41 mouse cellular contexts compared by ENCODE assay signal in genomic region chr9:7553536-7553935, GRCm38 (mm10). TPM values are rescaled to one million over a fixed set of nuclear protein-coding genes. Genes with fewer than 3 reads are reported as not detected.
A peak's percentile ranks its signal among the peaks of the same experiment; 100 is the strongest.
DNase-seq lines count a peak whose midpoint lies in the region; ATAC-seq lines count a peak whose summit lies in the region.
"Had no signal": no experiment of that assay in that cellular context is flagged by ENCODE, and none has a peak within 500 bp of the region (broad histone marks: within the 10 kb centered on the region; RNA-seq: fewer than 3 reads in every experiment).

No protein-coding gene starts in this region.

- intact Hi-C loops in heart, postnatal 36 days (cut with DNase I), result no loop called here

- no peaks in the 10 kb centered on the region for H3K9me3 ChIP-seq in midbrain, embryonic 13.5 days
- H3K9me3 ChIP-seq: heart, embryonic 10.5 days; heart, embryonic 15.5 days; hindbrain, embryonic 13.5 days; limb, embryonic 10.5 days; limb, embryonic 15.5 days; liver, embryonic 13.5 days; midbrain, embryonic 15.5 days; neural tube, embryonic 13.5 days; stomach, embryonic 15.5 days had no signal

- no peak overlapping the region for H3K4me2 ChIP-seq in midbrain, embryonic 13.5 days (replicated peaks)
- H3K4me2 ChIP-seq: heart, embryonic 15.5 days; hindbrain, embryonic 13.5 days; limb, embryonic 15.5 days; liver, embryonic 13.5 days; midbrain, embryonic 15.5 days; neural tube, embryonic 13.5 days; stomach, embryonic 15.5 days had no signal

- DNase-seq in heart, adult 11 months, result peak; percentile 60
- no peak for DNase-seq in heart, postnatal 36 days
- no peak for DNase-seq in left cerebral cortex, adult 9 months (ENCODE audit: low spot score in 2 of 2)
- no peak for DNase-seq in urinary bladder, postnatal 36 days (ENCODE audit: low spot score in 2 of 2)
- DNase-seq: adrenal gland, postnatal 14 days; cerebellum, adult 18-20 months; cerebellum, postnatal 10 days; forebrain, postnatal 0 days; gastrocnemius, postnatal 10 days; kidney, adult 2 months; kidney, postnatal 36 days; liver, embryonic 13.5 days; lung, adult 18-20 months; lung, postnatal 4 days; right cerebral cortex, postnatal 4 days; thymus, postnatal 25 days had no signal

- H3K27ac ChIP-seq in midbrain, embryonic 13.5 days, result no peak overlapping the region
- H3K27ac ChIP-seq: heart, embryonic 10.5 days; heart, embryonic 15.5 days; hindbrain, embryonic 13.5 days; limb, embryonic 10.5 days; limb, embryonic 15.5 days; liver, embryonic 13.5 days; midbrain, embryonic 15.5 days; neural tube, embryonic 13.5 days; stomach, embryonic 15.5 days had no signal

- H3K4me1 ChIP-seq in midbrain, embryonic 13.5 days (replicated peaks), result no peaks in the 10 kb centered on the region
- H3K4me1 ChIP-seq: heart, embryonic 10.5 days; heart, embryonic 15.5 days; hindbrain, embryonic 13.5 days; limb, embryonic 10.5 days; limb, embryonic 15.5 days; liver, embryonic 13.5 days; midbrain, embryonic 15.5 days; neural tube, embryonic 13.5 days; stomach, embryonic 15.5 days had no signal

- no peaks in the 10 kb centered on the region for H3K36me3 ChIP-seq in midbrain, embryonic 13.5 days
- H3K36me3 ChIP-seq: heart, embryonic 10.5 days; heart, embryonic 15.5 days; hindbrain, embryonic 13.5 days; limb, embryonic 10.5 days; limb, embryonic 15.5 days; liver, embryonic 13.5 days; midbrain, embryonic 15.5 days; neural tube, embryonic 13.5 days; stomach, embryonic 15.5 days had no signal

- no peaks in the 10 kb centered on the region for H3K27me3 ChIP-seq in midbrain, embryonic 13.5 days
- H3K27me3 ChIP-seq: heart, embryonic 15.5 days; hindbrain, embryonic 13.5 days; limb, embryonic 15.5 days; liver, embryonic 13.5 days; midbrain, embryonic 15.5 days; neural tube, embryonic 13.5 days; stomach, embryonic 15.5 days had no signal

- no peak overlapping the region for H3K9ac ChIP-seq in midbrain, embryonic 13.5 days (replicated peaks)
- H3K9ac ChIP-seq: forebrain, postnatal 0 days; heart, embryonic 15.5 days; hindbrain, embryonic 13.5 days; limb, embryonic 15.5 days; liver, embryonic 13.5 days; midbrain, embryonic 15.5 days; neural tube, embryonic 13.5 days; stomach, embryonic 15.5 days had no signal

- 91% methylated on average over 3 of the region's 3 CpGs for WGBS in midbrain, embryonic 13.5 days

- peak; percentile 89 for ATAC-seq in activated CD4-positive, CD25-positive, alpha-beta regulatory T cell, adult 4 months
- peak; percentile 94 for ATAC-seq in inflammation-experienced regulatory T-cells, adult 6 months
- no peak for ATAC-seq in frontal cortex, adult (ENCODE audit: low TSS enrichment)
- ATAC-seq in midbrain, embryonic 13.5 days, result no peak
- ATAC-seq: forebrain, postnatal 0 days; lung, postnatal 0 days; midbrain, embryonic 15.5 days had no signal

- no peak overlapping the region for H3K4me3 ChIP-seq in midbrain, embryonic 13.5 days (replicated peaks)
- H3K4me3 ChIP-seq: erythroblast, embryonic 14.5 days; heart, embryonic 10.5 days; heart, embryonic 15.5 days; hindbrain, embryonic 13.5 days; limb, embryonic 10.5 days; limb, embryonic 15.5 days; liver, embryonic 13.5 days; midbrain, embryonic 15.5 days; neural tube, embryonic 13.5 days; stomach, embryonic 15.5 days had no signal

RNA-seq across cellular contexts. Expression of gene Mmp8, which starts 4.7 kb away (rescaled TPM):
- under 1 TPM in 1 of 2 experiments, not detected in 1; 0.14 TPM for total RNA-seq in heart, postnatal 36 days (2021)
- under 1 TPM in 1 of 2 experiments, not detected in 1; 0.19 TPM for polyA plus RNA-seq in activated CD4-positive, CD25-positive, alpha-beta regulatory T cell, adult 4 months (2017; shearing (Covaris generic))
- polyA plus RNA-seq in inflammation-experienced regulatory T-cells, adult 6 months (2017; shearing (Covaris generic)), result not detected
- 0.07 and 0.13 TPM in 2 replicates for polyA plus RNA-seq in midbrain, embryonic 13.5 days (2015; fragmentation: Nextera tagmentation; extraction: Ambion mirVana)
- total RNA-seq: heart, postnatal 25 days; layer of hippocampus, adult 8-10 months; layer of hippocampus, postnatal 25 days; left cerebral cortex, adult 8-10 months had no signal
- polyA plus RNA-seq: C2C12; cortical plate, adult 2 months; erythroblast, embryonic 14.5 days; forebrain, embryonic 11.5 days; limb, embryonic 10.5 days had no signal

RNA-seq across cellular contexts. Expression of gene Mmp27, which starts 17.7 kb away (rescaled TPM):
- under 1 TPM in 1 of 2 experiments, not detected in 1; 0.22 TPM for total RNA-seq in heart, postnatal 36 days (2021)
- polyA plus RNA-seq in activated CD4-positive, CD25-positive, alpha-beta regulatory T cell, adult 4 months (2017; shearing (Covaris generic)), result not detected
- not detected for polyA plus RNA-seq in inflammation-experienced regulatory T-cells, adult 6 months (2017; shearing (Covaris generic))
- polyA plus RNA-seq in midbrain, embryonic 13.5 days (2015; fragmentation: Nextera tagmentation; extraction: Ambion mirVana), result not detected in 2 replicates
- total RNA-seq: forebrain, postnatal 0 days; heart, postnatal 25 days; layer of hippocampus, adult 8-10 months; layer of hippocampus, postnatal 25 days; left cerebral cortex, adult 8-10 months had no signal
- polyA plus RNA-seq: C2C12; cortical plate, adult 2 months; erythroblast, embryonic 14.5 days; forebrain, embryonic 11.5 days; forebrain, postnatal 0 days; heart, embryonic 10.5 days; heart, embryonic 15.5 days; hindbrain, embryonic 13.5 days; kidney, adult 2 months; kidney, embryonic 16.5 days; limb, embryonic 10.5 days; limb, embryonic 15.5 days; midbrain, embryonic 15.5 days; neural tube, embryonic 13.5 days had no signal

RNA-seq across cellular contexts. Expression of gene Mmp10, which starts 51.4 kb away (rescaled TPM):
- total RNA-seq in heart, postnatal 36 days (2021), result not detected
- polyA plus RNA-seq in activated CD4-positive, CD25-positive, alpha-beta regulatory T cell, adult 4 months (2017; shearing (Covaris generic)), result not detected
- under 1 TPM in 1 of 3 experiments, not detected in 2; 0.48 TPM for polyA plus RNA-seq in inflammation-experienced regulatory T-cells, adult 6 months (2017; shearing (Covaris generic))
- not detected in 2 replicates for polyA plus RNA-seq in midbrain, embryonic 13.5 days (2015; fragmentation: Nextera tagmentation; extraction: Ambion mirVana)
- total RNA-seq: adrenal gland, postnatal 14 days; forebrain, postnatal 0 days; gastrocnemius, postnatal 10 days; heart, postnatal 25 days; layer of hippocampus, adult 8-10 months; layer of hippocampus, postnatal 25 days; left cerebral cortex, adult 8-10 months had no signal
- polyA plus RNA-seq: cortical plate, adult 2 months; embryonic facial prominence, embryonic 14.5 days; erythroblast, embryonic 14.5 days; forebrain, embryonic 11.5 days; forebrain, postnatal 0 days; gonadal fat pad, adult 2 months; heart, embryonic 10.5 days; heart, embryonic 15.5 days; hindbrain, embryonic 13.5 days; kidney, adult 2 months; limb, embryonic 10.5 days; limb, embryonic 15.5 days; liver, embryonic 13.5 days; lung, postnatal 0 days; midbrain, embryonic 15.5 days; neural tube, embryonic 13.5 days; spleen, adult 2 months had no signal

Comparison
In these comparisons a context has a peak if more than half of its experiments do, and no peak if none do; other contexts are left out.
1. ATAC-seq: peak in activated CD4-positive, CD25-positive, alpha-beta regulatory T cell, adult 4 months (single experiment) and inflammation-experienced regulatory T-cells, adult 6 months (single experiment); none in frontal cortex, adult (single experiment) and midbrain, embryonic 13.5 days (single experiment).